Mouse (Mus musculus): Measurements from ENCODE around the gene Dbp.
A peak's percentile ranks its signal among the peaks of the same experiment; 100 is the strongest.

GRCm38 (mm10) chr7:45709677-45710355 lies 4.9 kb downstream of the Dbp start:
- TF ChIP-seq CHD1 (IDR thresholded peaks at IDR 0.05; ENCODE audit: low read depth, low read length): no peak
- peak; percentile 23 to 34; a peak in 1 of 4 replicates for TF ChIP-seq POLR2A (IDR thresholded peaks at IDR 0.05; ENCODE audit: control insufficient read depth in 1 of 2, insufficient read depth in 1 of 2, low read depth in 1 of 2, low read length in 2 of 2, poor library complexity in 1 of 2)
- no peak for TF ChIP-seq CHD2 (IDR thresholded peaks at IDR 0.05; ENCODE audit: low read length)
- TF ChIP-seq CTCF (IDR thresholded peaks at IDR 0.05 in 2 of 3, conservative IDR thresholded peaks at IDR 0.05 in 1 of 3; ENCODE audit: control insufficient read depth in 1 of 3, insufficient read depth in 1 of 3, low read depth in 2 of 3, low read length in 3 of 3, poor library complexity in 1 of 3, severe bottlenecking in 1 of 3): no peak
- no peak for TF ChIP-seq RAD21 (IDR thresholded peaks at IDR 0.05; ENCODE audit: low read depth, low read length)
- TF ChIP-seq POLR2AphosphoS2 (IDR thresholded peaks at IDR 0.05; ENCODE audit: low read length): peak; percentile 46; the same call in 1 of the 2 replicates
- TF ChIP-seq ZMIZ1 (IDR thresholded peaks at IDR 0.05; ENCODE audit: low read depth, low read length): no peak; the same call in 1 of the 2 replicates
